Mouse (Mus musculus) megakaryocyte, embryonic 14.5 days (primary cell): Measurements from ENCODE around the gene Faap20.

ENCODE experiments used
- FLI1 ChIP-seq: IDR thresholded peaks from 2 replicates; pipeline ENCODE4 v1.6.1; 2012; ENCODE audit warnings: low read length, inconsistent platforms, mixed read lengths
- GATA1 ChIP-seq: IDR thresholded peaks from 3 replicates; pipeline ENCODE4 v1.6.1; 2012; ENCODE audit warnings: mixed read lengths, low read length, inconsistent platforms, borderline replicate concordance

- TF ChIP-seq GATA1 (no peak), FLI1 (no peak)
Observed at GRCm38 (mm10) chr4:155227986-155228385, 21.6 kb upstream of the Faap20 start.
